Mouse (Mus musculus) hindbrain, embryonic 12.5 days (tissue): ENCODE results near the gene Sp1. TPM values are rescaled to one million over a fixed set of nuclear protein-coding genes. Genes with fewer than 3 reads are reported as not detected.

ENCODE experiments used
- ATAC-seq: fragments of 200-750 bp; cut with Nextera tagmentation; 2 replicates; pipeline ENCODE4 v1.8.0; 2017; ENCODE audit warnings: moderate TSS enrichment; ENCODE audit not compliant: low FRiP score
- H3K27ac ChIP-seq: fragments of 300-500 bp; sonication (generic); 2 replicates; pipeline ENCODE4 v1.5.1; 2016; ENCODE audit warnings: mild to moderate bottlenecking
- H3K27me3 ChIP-seq: fragments of 300-500 bp; sonication (generic); 2 replicates; pipeline ENCODE4 v1.6.1; 2016; ENCODE audit warnings: mild to moderate bottlenecking
- H3K36me3 ChIP-seq: fragments of 300-500 bp; sonication (generic); 2 replicates; pipeline ENCODE4 v1.6.1; 2016; ENCODE audit warnings: mild to moderate bottlenecking
- H3K4me1 ChIP-seq: fragments of 300-500 bp; sonication (generic); 2 replicates; pipeline ENCODE4 v1.6.1; 2016
- H3K4me2 ChIP-seq: fragments of 300-500 bp; sonication (generic); replicated peaks from 2 replicates; pipeline ENCODE4 v1.6.1; 2016; ENCODE audit warnings: mild to moderate bottlenecking
- H3K4me3 ChIP-seq: fragments of 300-500 bp; sonication (generic); 2 replicates; pipeline ENCODE4 v1.5.1; 2016; ENCODE audit warnings: mild to moderate bottlenecking
- H3K9ac ChIP-seq: fragments of 300-500 bp; sonication (generic); 2 replicates; pipeline ENCODE4 v1.6.1; 2016; ENCODE audit warnings: mild to moderate bottlenecking, moderate library complexity
- H3K9me3 ChIP-seq: fragments of 300-500 bp; sonication (generic); replicated peaks from 2 replicates; pipeline ENCODE4 v1.6.1; 2016; ENCODE audit warnings: mild to moderate bottlenecking
- WGBS: fragments of 180-500 bp; shearing (Covaris S2); methylation state at CpG from one replicate; pipeline ENCODE4 v1.1.7; 2016; 5-methylcytosine and 5-hydroxymethylcytosine counted together
- polyA plus RNA-seq: library from polyadenylated mRNA; unstranded; fragments of >200 nt; fragmentation: Nextera tagmentation; extraction: Ambion mirVana; gene quantifications from 2 replicates; pipeline ENCODE4 v1.2.1, GENCODE M21; 2016

The Sp1 gene
- polyA plus RNA-seq, 1 experiment from 2014 or later: 9.1 TPM

DNA sequence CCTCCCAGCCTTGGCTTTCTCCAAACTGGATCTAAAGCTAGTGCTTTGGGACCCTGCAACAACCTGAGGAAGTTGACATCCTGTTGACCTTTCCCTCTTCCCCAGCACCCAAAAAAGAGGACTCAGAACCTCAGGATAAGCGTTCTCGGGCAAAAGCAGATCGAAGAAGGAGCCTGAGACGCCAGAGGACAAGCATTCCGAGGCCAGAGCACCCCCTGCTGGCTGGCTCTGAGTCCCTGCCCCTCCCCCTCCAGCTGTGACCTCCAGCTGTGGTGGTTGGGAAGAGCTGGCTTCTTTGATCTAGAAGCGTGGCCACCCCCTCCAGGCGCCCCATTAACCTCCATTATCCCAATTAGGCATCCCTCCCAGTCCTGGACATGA lies 28.8 kb upstream of the Sp1 start:
- peak overlapping the region; percentile 65 for H3K9ac ChIP-seq

GRCm38 (mm10) chr15:102377810-102378262 lies 28.1 kb upstream of the Sp1 start:
- no peaks in the 10 kb centered on the region for H3K9me3 ChIP-seq
- ATAC-seq: 0 out of 2 replicates have a peak, but pooled peaks have one; percentile 15
- peaks cover 20% of the 10 kb centered on the region for H3K4me1 ChIP-seq
- H3K4me3 ChIP-seq: peak overlapping the region; percentile 49; the same call in 1 of the 2 replicates
- H3K27me3 ChIP-seq: peaks cover 3% of the 10 kb centered on the region; the same call in 1 of the 2 replicates
- peak overlapping the region; percentile 35; the same call in 1 of the 2 replicates for H3K27ac ChIP-seq
- no peaks in the 10 kb centered on the region for H3K36me3 ChIP-seq
- H3K4me2 ChIP-seq: peak overlapping the region; percentile 81
- 2% methylated on average over 10 of the region's 10 CpGs for WGBS
- H3K9ac ChIP-seq: no peak overlapping the region

More for the DNA sequence above, 28.8 kb upstream of the Sp1 start:
- peak overlapping the region; percentile 49 for H3K4me3 ChIP-seq
- ATAC-seq: peak; percentile 62
- peak overlapping the region; percentile 81 for H3K4me2 ChIP-seq
- H3K27me3 ChIP-seq: peaks cover 4% of the 10 kb centered on the region
- peaks cover 20% of the 10 kb centered on the region for H3K4me1 ChIP-seq
- no peaks in the 10 kb centered on the region for H3K36me3 ChIP-seq
- under 1% methylated on average over 7 of the region's 7 CpGs for WGBS
- no peaks in the 10 kb centered on the region for H3K9me3 ChIP-seq
- H3K27ac ChIP-seq: peak overlapping the region; percentile 56

DNA sequence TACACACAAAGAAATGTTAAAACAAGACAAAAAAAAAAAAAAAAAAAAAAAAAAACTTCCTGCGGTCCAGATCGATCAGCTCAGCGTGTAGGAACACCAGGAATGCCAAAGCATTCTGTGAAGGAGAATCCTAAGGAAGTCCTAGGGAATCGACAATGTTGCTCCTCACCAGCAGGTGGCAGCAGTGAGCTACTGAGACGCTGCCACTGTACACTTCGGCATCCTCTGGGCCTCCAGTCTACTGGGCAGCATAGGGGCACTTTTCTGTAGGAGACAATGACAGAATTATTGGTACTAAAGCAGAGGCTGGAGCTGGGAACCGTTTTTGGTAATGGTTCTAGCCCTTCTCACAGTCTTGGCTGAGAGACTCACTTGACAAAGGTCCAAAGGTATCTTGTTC lies 24.4 kb upstream of the Sp1 start:
- no peak overlapping the region for H3K27ac ChIP-seq
- ATAC-seq: peak; percentile 60
- no peaks in the 10 kb centered on the region for H3K9me3 ChIP-seq
- 4% methylated on average over 7 of the region's 7 CpGs for WGBS
- no peak overlapping the region for H3K4me2 ChIP-seq
- H3K4me3 ChIP-seq: no peak overlapping the region
- H3K36me3 ChIP-seq: no peaks in the 10 kb centered on the region
- peaks cover 14% of the 10 kb centered on the region for H3K4me1 ChIP-seq
- H3K9ac ChIP-seq: no peak overlapping the region
- H3K27me3 ChIP-seq: peaks cover 3% of the 10 kb centered on the region; the same call in 1 of the 2 replicates

- no peak overlapping the region for H3K9ac ChIP-seq
- no peaks in the 10 kb centered on the region for H3K4me1 ChIP-seq
- no peaks in the 10 kb centered on the region; the same call in 1 of the 2 replicates for H3K27me3 ChIP-seq
- no peaks in the 10 kb centered on the region for H3K36me3 ChIP-seq
- ATAC-seq: no peak
- no peak overlapping the region for H3K4me3 ChIP-seq
- WGBS: 84% methylated on average over 6 of the region's 6 CpGs
- H3K4me2 ChIP-seq: no peak overlapping the region
- H3K27ac ChIP-seq: no peak overlapping the region
- no peaks in the 10 kb centered on the region for H3K9me3 ChIP-seq
These were observed 22.3 kb upstream of the Sp1 start for GRCm38 (mm10) chr15:102383671-102384070.

- no peaks in the 10 kb centered on the region for H3K4me1 ChIP-seq
- no peak overlapping the region for H3K27ac ChIP-seq
- no peak overlapping the region for H3K4me2 ChIP-seq
- no peak overlapping the region for H3K9ac ChIP-seq
- H3K9me3 ChIP-seq: no peaks in the 10 kb centered on the region
- no peaks in the 10 kb centered on the region for H3K27me3 ChIP-seq
- ATAC-seq: no peak
- no peaks in the 10 kb centered on the region for H3K36me3 ChIP-seq
- 49% methylated on average over 9 of the region's 9 CpGs for WGBS
- no peak overlapping the region for H3K4me3 ChIP-seq
These were observed 19.3 kb upstream of the Sp1 start for GRCm38 (mm10) chr15:102386640-102387039.

GRCm38 (mm10) chr15:102388942-102389341 lies 17.0 kb upstream of the Sp1 start:
- H3K9ac ChIP-seq: no peak overlapping the region
- H3K4me2 ChIP-seq: no peak overlapping the region
- ATAC-seq: no peak
- no peaks in the 10 kb centered on the region for H3K36me3 ChIP-seq
- no peaks in the 10 kb centered on the region for H3K27me3 ChIP-seq
- no peak overlapping the region for H3K27ac ChIP-seq
- H3K9me3 ChIP-seq: no peaks in the 10 kb centered on the region
- no peaks in the 10 kb centered on the region for H3K4me1 ChIP-seq
- WGBS: 88% methylated on average over 3 of the region's 3 CpGs
- no peak overlapping the region for H3K4me3 ChIP-seq

- Histone ChIP-seq H3K27me3 (no peaks in the 10 kb centered on the region), H3K9me3 (no peaks in the 10 kb centered on the region), H3K4me1 (no peaks in the 10 kb centered on the region; the same call in 1 of the 2 replicates), H3K4me2 (no peak overlapping the region), H3K36me3 (no peaks in the 10 kb centered on the region), H3K9ac (no peak overlapping the region), H3K4me3 (no peak overlapping the region), H3K27ac (no peak overlapping the region)
- 49% methylated on average over 2 of the region's 2 CpGs for WGBS
- ATAC-seq: no peak
These were observed 13.4 kb upstream of the Sp1 start for GRCm38 (mm10) chr15:102392520-102392919.

- no peak for ATAC-seq
- Histone ChIP-seq H3K27me3 (no peaks in the 10 kb centered on the region), H3K27ac (no peak overlapping the region)
These were observed 12.3 kb upstream of the Sp1 start for GRCm38 (mm10) chr15:102393584-102394014.

GRCm38 (mm10) chr15:102395061-102395460 lies 10.9 kb upstream of the Sp1 start:
- no peak overlapping the region for H3K4me3 ChIP-seq
- H3K27me3 ChIP-seq: no peaks in the 10 kb centered on the region
- no peak overlapping the region for H3K4me2 ChIP-seq
- no peaks in the 10 kb centered on the region for H3K36me3 ChIP-seq
- WGBS: 19% methylated on average over 3 of the region's 3 CpGs
- no peak overlapping the region for H3K9ac ChIP-seq
- H3K27ac ChIP-seq: no peak overlapping the region
- H3K4me1 ChIP-seq: peaks cover 13% of the 10 kb centered on the region
- ATAC-seq: no peak
- no peaks in the 10 kb centered on the region for H3K9me3 ChIP-seq

More at GRCm38 (mm10) chr15:102393584-102394014, 12.3 kb upstream of the Sp1 start:
- H3K4me3 ChIP-seq: no peak overlapping the region
- no peak overlapping the region for H3K9ac ChIP-seq
- H3K9me3 ChIP-seq: no peaks in the 10 kb centered on the region
- H3K36me3 ChIP-seq: no peaks in the 10 kb centered on the region
- H3K4me1 ChIP-seq: peaks cover 2% of the 10 kb centered on the region; the same call in 1 of the 2 replicates
- no peak overlapping the region for H3K4me2 ChIP-seq

- H3K4me2 ChIP-seq: peak overlapping the region; percentile 74; the same call in 1 of the 2 replicates
These were observed 7.3 kb upstream of the Sp1 start for GRCm38 (mm10) chr15:102398629-102399028.

GRCm38 (mm10) chr15:102399229-102400221 lies 6.4 kb upstream of the Sp1 start:
- Histone ChIP-seq H3K4me2 (peak overlapping the region; percentile 74), H3K27me3 (no peaks in the 10 kb centered on the region), H3K9ac (peak overlapping the region; percentile 54), H3K4me3 (peak overlapping the region; percentile 42), H3K4me1 (peaks cover 13% of the 10 kb centered on the region), H3K36me3 (no peaks in the 10 kb centered on the region), H3K27ac (peak overlapping the region; percentile 44; the same call in 1 of the 2 replicates), H3K9me3 (no peaks in the 10 kb centered on the region)
- 4% methylated on average over 34 of the region's 34 CpGs for WGBS
- peak; percentile 43; the same call in 1 of the 2 replicates for ATAC-seq

More at GRCm38 (mm10) chr15:102398629-102399028, 7.3 kb upstream of the Sp1 start:
- Histone ChIP-seq H3K4me1 (peaks cover 13% of the 10 kb centered on the region), H3K27me3 (no peaks in the 10 kb centered on the region), H3K36me3 (no peaks in the 10 kb centered on the region), H3K9me3 (no peaks in the 10 kb centered on the region), H3K9ac (no peak overlapping the region), H3K4me3 (no peak overlapping the region), H3K27ac (no peak overlapping the region)
- WGBS: 26% methylated on average over 5 of the region's 5 CpGs
- ATAC-seq: no peak

DNA sequence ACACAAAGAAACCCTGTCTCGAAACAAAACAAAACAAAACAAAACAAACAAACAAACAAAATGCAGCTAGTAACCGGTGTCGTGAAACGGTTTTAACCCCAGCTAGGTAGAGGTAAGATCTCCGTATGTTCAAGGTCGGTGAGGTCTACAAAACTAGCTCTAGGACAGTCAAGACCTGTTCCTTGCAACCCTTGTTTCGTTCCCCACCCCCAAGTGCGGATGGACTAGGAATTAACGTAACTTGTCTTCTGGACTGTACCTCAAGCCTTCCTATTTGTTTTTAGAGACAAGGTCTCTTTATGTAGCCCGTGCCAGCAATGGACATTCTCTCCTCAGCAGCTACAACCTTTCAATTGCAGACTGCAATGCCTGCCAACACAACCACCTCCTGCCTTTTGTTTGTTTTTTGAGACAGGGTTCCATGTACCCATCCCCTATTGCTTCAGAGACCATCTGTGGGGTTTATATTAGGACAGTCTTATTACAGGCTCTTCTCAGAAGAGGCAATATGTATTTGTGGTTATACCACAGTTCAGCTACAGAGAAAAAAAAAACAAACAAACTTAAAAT lies 5.4 kb upstream of the Sp1 start:
- H3K36me3 ChIP-seq: no peaks in the 10 kb centered on the region
- ATAC-seq: no peak
- no peak overlapping the region for H3K4me2 ChIP-seq
- peaks cover 18% of the 10 kb centered on the region for H3K4me1 ChIP-seq
- H3K4me3 ChIP-seq: no peak overlapping the region
- H3K9ac ChIP-seq: no peak overlapping the region
- no peaks in the 10 kb centered on the region for H3K27me3 ChIP-seq
- no peak overlapping the region for H3K27ac ChIP-seq
- 75% methylated on average over 10 of the region's 10 CpGs for WGBS
- no peaks in the 10 kb centered on the region for H3K9me3 ChIP-seq
